Mouse (Mus musculus) limb, embryonic 12.5 days (tissue): ENCODE measurements around the gene Tmem215. TPM values are rescaled to one million over a fixed set of nuclear protein-coding genes. Genes with fewer than 3 reads are reported as not detected.

Experiments used
- ATAC-seq: fragments of 200-750 bp; cut with Nextera tagmentation; 2 replicates; pipeline ENCODE4 v1.8.0; 2017; ENCODE audit warnings: low read depth, moderate TSS enrichment; ENCODE audit not compliant: insufficient number of reproducible peaks, insufficient read depth, low FRiP score, low TSS enrichment
- H3K27ac ChIP-seq: fragments of 300-500 bp; sonication (generic); 2 replicates; pipeline ENCODE4 v1.5.1; 2016; ENCODE audit warnings: mild to moderate bottlenecking, moderate library complexity
- H3K27me3 ChIP-seq: fragments of 300-500 bp; sonication (generic); 2 replicates; pipeline ENCODE4 v1.6.1; 2016; ENCODE audit warnings: mild to moderate bottlenecking, moderate library complexity
- H3K36me3 ChIP-seq: fragments of 300-500 bp; sonication (generic); 2 replicates; pipeline ENCODE4 v1.6.1; 2016; ENCODE audit warnings: mild to moderate bottlenecking, moderate library complexity
- H3K4me1 ChIP-seq: fragments of 300-500 bp; sonication (generic); replicated peaks from 2 replicates; pipeline ENCODE4 v1.6.1; 2016
- H3K4me2 ChIP-seq: fragments of 300-500 bp; sonication (generic); 2 replicates; pipeline ENCODE4 v1.6.1; 2016; ENCODE audit warnings: mild to moderate bottlenecking, moderate library complexity
- H3K4me3 ChIP-seq: fragments of 300-500 bp; sonication (generic); replicated peaks from 2 replicates; pipeline ENCODE4 v1.5.1; 2016; ENCODE audit warnings: mild to moderate bottlenecking
- H3K9ac ChIP-seq: fragments of 300-500 bp; sonication (generic); replicated peaks from 2 replicates; pipeline ENCODE4 v1.6.1; 2016; ENCODE audit warnings: mild to moderate bottlenecking, moderate library complexity
- H3K9me3 ChIP-seq: fragments of 300-500 bp; sonication (generic); 2 replicates; pipeline ENCODE4 v1.6.1; 2016; ENCODE audit warnings: mild to moderate bottlenecking, moderate library complexity
- WGBS: fragments of 180-500 bp; shearing (Covaris S2); methylation state at CpG from one replicate; pipeline ENCODE4 v1.1.7; 2016; 5-methylcytosine and 5-hydroxymethylcytosine counted together
- polyA plus RNA-seq: library from polyadenylated mRNA; unstranded; fragments of >200 nt; fragmentation: Nextera tagmentation; extraction: Ambion mirVana; gene quantifications from 2 replicates; pipeline ENCODE4 v1.2.1, GENCODE M21; 2016

Gene Tmem215
- polyA plus RNA-seq, 1 experiment from 2014 or later, result 0.20 TPM

GRCm38 (mm10) chr4:40499812-40500591 is 28.0 kb downstream of the Tmem215 start:
- H3K4me1 ChIP-seq, result no peaks in the 10 kb centered on the region
- H3K4me2 ChIP-seq, result no peak overlapping the region
- 57% methylated on average over 11 of the region's 11 CpGs for WGBS
- no peaks in the 10 kb centered on the region; the same call in 1 of the 2 replicates for H3K27me3 ChIP-seq
- no peak overlapping the region for H3K4me3 ChIP-seq
- H3K27ac ChIP-seq, result no peak overlapping the region
- H3K9me3 ChIP-seq, result no peaks in the 10 kb centered on the region
- peak; percentile 64; the same call in 1 of the 2 replicates for ATAC-seq
- H3K36me3 ChIP-seq, result no peaks in the 10 kb centered on the region
- no peak overlapping the region for H3K9ac ChIP-seq

DNA sequence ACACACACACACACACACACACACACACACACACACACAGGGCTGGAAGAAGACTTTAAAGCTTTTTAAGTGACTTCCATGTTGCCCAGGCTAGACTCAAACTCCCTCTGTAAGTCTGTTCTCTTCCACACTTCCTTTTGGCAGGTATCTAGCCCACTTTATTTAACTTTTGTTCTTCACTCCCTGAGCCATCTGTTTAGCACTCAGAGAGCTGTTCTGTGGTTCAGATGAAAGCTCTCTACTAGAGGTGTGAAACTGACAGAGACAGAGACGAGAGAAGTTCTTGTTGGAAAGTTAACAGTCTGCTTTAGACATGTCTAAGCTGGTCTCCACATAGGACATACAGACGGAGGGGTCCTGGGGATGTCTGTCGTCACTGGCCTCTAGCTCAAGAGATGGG is 30.5 kb downstream of the Tmem215 start:
- ATAC-seq, result no peak
- 69% methylated on average over 3 of the region's 3 CpGs for WGBS
- no peak overlapping the region for H3K27ac ChIP-seq
- no peak overlapping the region for H3K4me3 ChIP-seq
- no peak overlapping the region for H3K4me2 ChIP-seq
- no peak overlapping the region for H3K9ac ChIP-seq
- no peaks in the 10 kb centered on the region; the same call in 1 of the 2 replicates for H3K27me3 ChIP-seq
- no peaks in the 10 kb centered on the region for H3K4me1 ChIP-seq
- no peaks in the 10 kb centered on the region for H3K36me3 ChIP-seq
- H3K9me3 ChIP-seq, result no peaks in the 10 kb centered on the region

DNA sequence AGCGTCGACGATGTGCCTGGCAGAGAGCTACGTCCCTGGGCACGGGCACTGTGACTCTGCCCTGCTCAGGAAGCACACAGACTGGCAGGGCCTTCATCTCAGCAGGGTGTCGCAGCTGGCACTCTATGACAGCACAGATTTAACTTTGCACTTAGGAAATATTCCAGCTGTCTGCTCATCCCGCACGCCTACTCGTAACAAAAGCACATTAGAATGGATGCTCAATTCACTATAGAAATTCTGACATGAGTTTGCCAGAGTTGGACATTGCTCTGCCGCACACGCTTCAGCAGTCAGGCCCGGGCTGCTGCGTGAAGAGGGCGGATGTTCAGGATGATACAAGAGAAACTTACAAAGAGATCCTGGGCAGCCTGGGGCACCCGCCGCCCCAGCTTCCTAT is 37.6 kb downstream of the Tmem215 start:
- Histone ChIP-seq H3K9ac (no peak overlapping the region), H3K27me3 (no peaks in the 10 kb centered on the region), H3K4me1 (no peaks in the 10 kb centered on the region), H3K4me3 (no peak overlapping the region), H3K4me2 (no peak overlapping the region), H3K27ac (no peak overlapping the region), H3K36me3 (no peaks in the 10 kb centered on the region), H3K9me3 (no peaks in the 10 kb centered on the region)
- 87% methylated on average over 16 of the region's 16 CpGs for WGBS
- ATAC-seq, result no peak

GRCm38 (mm10) chr4:40513235-40513634 is 41.3 kb downstream of the Tmem215 start:
- no peak for ATAC-seq

DNA sequence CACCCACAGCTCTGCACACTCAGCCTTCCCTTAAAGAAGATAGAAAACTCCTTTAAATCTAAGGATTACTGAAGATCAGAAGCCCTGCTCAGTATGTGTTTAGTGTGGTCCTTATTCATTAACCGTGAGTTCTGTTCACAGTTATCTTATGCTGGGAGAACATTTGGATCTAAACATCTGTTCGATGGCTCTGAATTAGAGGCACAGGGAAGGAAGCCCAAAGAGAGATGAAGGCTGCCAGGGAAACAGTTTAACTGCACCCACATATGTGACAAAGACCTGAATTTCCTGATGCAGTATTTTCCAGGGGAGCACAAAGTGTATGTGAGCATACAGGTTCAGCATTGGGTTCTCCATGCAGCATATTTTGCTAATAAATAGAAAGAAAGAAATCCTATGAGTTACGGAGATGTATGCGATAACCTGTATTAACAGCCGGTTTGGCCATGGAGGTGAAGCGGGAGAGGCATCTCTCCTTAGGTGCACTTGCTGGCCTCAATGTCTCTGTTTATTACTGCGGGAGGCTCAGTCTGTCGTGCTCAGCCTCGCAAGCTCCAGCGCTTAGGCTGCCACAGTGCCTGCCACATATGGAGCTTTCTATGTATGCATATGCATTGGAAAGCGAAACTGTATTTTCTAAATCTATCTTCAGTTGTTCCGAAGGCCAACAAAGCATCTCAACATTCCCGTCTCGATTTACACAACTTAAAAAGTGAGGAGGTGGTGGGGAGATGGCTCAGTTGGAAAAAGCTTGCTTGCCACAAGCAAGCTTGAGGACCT is 46.8 kb downstream of the Tmem215 start:
- WGBS, result 92% methylated on average over 14 of the region's 14 CpGs
- no peaks in the 10 kb centered on the region for H3K36me3 ChIP-seq
- H3K27me3 ChIP-seq, result no peaks in the 10 kb centered on the region
- no peak overlapping the region for H3K4me3 ChIP-seq
- H3K27ac ChIP-seq, result no peak overlapping the region
- no peaks in the 10 kb centered on the region for H3K4me1 ChIP-seq
- H3K4me2 ChIP-seq, result no peak overlapping the region
- no peak overlapping the region for H3K9ac ChIP-seq
- H3K9me3 ChIP-seq, result peaks cover 7% of the 10 kb centered on the region
- no peak for ATAC-seq

More at GRCm38 (mm10) chr4:40513235-40513634, 41.3 kb downstream of the Tmem215 start:
- Histone ChIP-seq H3K27ac (no peak overlapping the region), H3K4me2 (no peak overlapping the region), H3K36me3 (no peaks in the 10 kb centered on the region), H3K9ac (no peak overlapping the region), H3K4me3 (no peak overlapping the region), H3K4me1 (no peaks in the 10 kb centered on the region), H3K27me3 (no peaks in the 10 kb centered on the region), H3K9me3 (no peaks in the 10 kb centered on the region)
- 92% methylated on average over 2 of the region's 2 CpGs for WGBS

Other genes with a start within 250 kb of the Tmem215 start
- gene Ddx58, start 232.4 kb upstream of the Tmem215 start, polyA plus RNA-seq, result 6.0 and 6.8 TPM in 2 replicates
- gene Smim27, start 202.6 kb upstream of the Tmem215 start, polyA plus RNA-seq, result 26.4 and 34.4 TPM in 2 replicates
- gene Topors, start 202.3 kb upstream of the Tmem215 start, polyA plus RNA-seq, result 57.4 and 58.4 TPM in 2 replicates
- gene Ndufb6, start 192.8 kb upstream of the Tmem215 start, polyA plus RNA-seq, result 291 and 294 TPM in 2 replicates
- 34.0 and 37.9 TPM in 2 replicates for gene Aptx, start 231.0 kb downstream of the Tmem215 start, polyA plus RNA-seq
- 459 and 511 TPM in 2 replicates for gene Dnaja1, start 250.0 kb downstream of the Tmem215 start, polyA plus RNA-seq